Mouse (Mus musculus): ENCODE results near the gene Myrip.

- TF ChIP-seq CTCF (conservative IDR thresholded peaks at IDR 0.05; ENCODE audit: insufficient read depth, insufficient read length, low read depth, low read length) (no peak), POLR2A (IDR thresholded peaks at IDR 0.05; ENCODE audit: low read depth, low read length) (no peak)
Observed at GRCm38 (mm10) chr9:120424567-120424966, 123.3 kb downstream of the Myrip start.
